Mouse (Mus musculus) left cerebral cortex, postnatal 25 days (tissue): ENCODE results near the gene Ncln. TPM values are rescaled to one million over a fixed set of nuclear protein-coding genes. Genes with fewer than 3 reads are reported as not detected.

Source experiments
- DNase-seq, 2 experiments: peaks; one replicate each; pipeline ENCODE4 v3.0.0; 2022; ENCODE audit warnings: low spot score in 2 of 2, mixed read lengths in 1 of 2
- intact Hi-C: fragments of 180-260 bp; cut with DNase I; formaldehyde crosslinking; loops from one replicate; pipeline ENCODE4 v1.15.1; 2025
- total RNA-seq, 2 experiments: library from RNA; stranded (reverse); gene quantifications; 2 replicates each; pipeline ENCODE4 v1.2.3; 2021

The Ncln gene
- total RNA-seq: 10 to 100 TPM; 76.4 to 77.0 TPM

DNA sequence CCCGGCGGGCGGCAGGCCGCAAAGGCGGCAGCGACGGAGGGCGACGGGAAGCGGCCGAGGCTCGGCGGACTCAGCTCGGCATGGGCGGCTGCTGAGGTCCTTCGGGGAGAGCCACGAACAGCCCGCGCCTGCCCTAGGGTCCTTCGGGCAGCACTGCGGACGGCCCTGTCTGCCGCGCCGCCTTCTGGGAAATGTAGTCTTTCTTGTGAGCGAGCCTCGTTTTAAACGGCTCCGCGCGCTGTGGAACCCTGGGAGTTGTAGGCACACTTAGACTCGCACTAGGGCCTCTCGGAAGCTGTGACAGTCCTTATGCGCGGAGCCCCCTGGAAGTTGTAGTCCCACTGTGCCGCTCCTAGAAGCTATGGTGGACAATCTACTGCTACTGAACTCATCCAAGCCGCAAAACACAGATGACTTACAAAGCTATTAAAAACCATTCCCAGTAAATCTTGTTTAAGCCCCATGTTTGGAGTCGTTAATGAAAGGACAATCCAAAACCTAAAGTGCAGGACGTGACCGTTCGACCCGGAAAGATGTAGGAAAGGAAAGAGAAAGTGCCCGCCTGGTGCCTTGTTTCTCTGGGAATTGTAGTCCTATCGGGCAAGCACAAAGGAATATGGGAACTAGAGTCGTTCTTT is at the start of gene Ncln:
Gene Ncln, minus strand, starts transcription at position 129 of the 638 bp plus-strand sequence.
- peak; percentile 99 to 100 for DNase-seq
- intact Hi-C loops: no loop called here

DNA sequence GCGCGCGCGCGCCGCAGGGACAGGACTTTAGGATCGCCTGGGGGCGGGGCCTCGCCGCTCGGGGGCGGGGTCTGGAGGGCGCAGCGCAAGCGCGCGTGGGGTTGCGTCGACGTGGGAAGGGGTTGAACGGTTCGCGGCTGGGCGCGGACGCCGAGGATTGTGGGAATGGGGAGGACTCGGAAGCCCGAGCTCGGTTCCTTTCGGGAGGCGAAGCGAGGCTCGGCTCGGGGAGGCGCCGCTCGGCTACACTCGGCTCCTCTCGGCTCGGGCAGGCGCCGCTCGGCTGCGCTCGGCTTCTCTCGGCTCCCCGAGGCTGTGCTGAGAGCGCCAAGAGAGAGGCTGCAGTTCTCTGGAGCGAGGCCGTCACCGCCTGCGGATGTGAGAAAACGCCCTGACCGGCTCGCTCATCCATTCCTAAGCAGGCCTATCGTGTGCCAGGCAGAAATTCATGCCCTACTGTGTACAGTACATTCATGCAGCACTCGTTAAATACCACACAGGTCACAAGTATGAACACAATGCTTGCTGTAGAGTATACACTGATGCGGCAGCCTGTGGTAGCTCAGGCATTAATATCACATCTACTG is 49.1 kb upstream of the Ncln start, which contains the start of gene Gna11:
Gene Gna11, minus strand, starts transcription at position 30 of the 587 bp plus-strand sequence.
- DNase-seq: peak; percentile 99
- intact Hi-C loops: no loop called here

DNA sequence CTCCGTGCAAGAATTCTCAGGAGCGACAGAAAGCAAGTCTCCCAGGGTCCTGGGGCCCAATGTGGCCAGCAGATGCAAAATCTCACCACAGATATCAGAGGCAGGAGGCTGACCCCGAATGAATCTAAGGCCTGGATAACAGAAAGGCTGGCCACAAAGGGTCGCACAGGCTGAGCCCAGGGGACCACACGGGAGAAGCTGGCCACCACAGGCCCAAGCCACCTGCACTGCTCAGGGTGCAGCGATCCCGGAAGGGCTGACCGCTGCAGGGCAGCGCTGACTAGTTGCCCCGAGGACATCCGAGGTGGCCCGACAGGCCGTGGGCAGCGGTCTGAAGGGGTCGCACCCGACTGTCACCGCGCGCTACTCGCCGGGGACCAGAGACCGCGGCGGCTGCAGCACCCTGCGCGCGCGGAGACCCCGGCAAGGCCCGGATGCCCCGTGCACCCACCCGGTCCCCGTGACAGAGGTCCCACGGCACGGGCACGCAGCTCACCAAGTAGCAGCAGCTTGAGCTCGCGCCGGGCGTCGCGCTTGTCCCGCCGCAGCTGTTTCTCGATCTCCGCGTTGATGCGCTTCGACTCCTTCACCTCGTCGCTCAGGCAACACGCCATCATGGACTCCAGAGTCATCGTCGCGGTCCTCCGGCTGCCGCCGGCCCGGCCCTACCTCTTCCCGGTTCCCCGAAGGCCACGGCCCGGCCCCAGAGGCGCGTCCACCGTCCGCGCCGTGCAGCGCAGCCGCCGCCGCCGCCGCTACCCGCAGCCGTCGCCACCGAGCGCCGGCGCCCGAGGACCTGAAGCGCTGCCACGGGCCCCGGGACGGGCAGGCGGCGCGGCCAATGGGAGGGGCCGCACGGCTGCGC is 48.3 kb upstream of the Ncln start:
- intact Hi-C loops: no loop called here
- DNase-seq: no peak

DNA sequence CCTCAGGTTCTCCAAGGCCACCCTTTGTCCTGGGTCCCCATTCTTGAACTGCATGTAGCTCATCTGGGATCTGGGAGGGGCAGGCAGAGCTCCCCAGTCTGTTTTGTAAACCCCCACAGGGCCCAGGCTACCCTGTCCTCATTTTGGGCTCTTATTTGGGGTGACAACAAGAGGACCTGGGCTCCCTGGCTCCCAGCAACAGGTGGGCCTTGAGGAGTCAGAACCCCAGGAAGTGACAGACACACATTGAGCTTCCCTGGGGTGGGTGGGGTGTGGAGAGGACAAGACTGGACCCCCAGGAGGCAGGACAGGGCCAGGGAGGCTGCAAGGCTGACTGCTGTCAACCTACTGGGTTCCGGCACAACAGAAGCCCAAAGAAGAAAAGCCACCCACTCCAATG is 47.4 kb upstream of the Ncln start:
- intact Hi-C loops: no loop called here

DNA sequence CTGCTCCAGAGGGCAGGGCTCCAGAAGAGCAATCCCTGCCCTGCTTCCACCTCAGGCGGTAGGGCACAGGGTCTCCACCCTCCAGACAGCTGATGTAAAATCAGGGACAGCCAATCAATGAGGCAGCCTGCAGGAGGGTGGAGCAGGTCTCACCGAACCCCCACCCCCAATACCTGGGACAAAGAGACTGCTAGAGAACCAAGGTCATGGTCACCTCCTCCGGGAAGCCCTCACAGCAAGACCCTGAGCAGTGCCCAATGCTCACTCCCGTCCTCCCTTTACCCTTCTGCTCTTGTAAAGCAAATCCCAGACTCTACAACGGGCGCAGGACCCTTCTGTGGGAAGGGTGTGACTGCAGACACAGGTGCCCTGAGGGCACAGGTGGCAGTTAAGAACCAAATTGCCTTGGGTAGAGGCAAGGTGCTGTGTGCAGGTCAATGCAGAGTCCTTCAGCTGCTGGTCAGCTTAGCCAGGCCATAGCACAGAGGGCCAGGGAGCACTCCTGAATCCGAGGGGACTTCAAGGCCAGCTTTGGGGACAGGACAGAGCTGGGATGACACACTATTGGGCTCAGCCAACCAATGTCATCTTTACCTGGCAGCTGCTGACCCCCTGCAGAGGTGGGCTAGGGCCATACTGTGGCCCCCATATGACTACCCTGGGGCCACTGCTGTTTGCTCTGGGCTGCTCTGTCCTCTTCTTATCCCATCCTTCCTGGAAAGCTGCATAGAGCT is 46.7 kb upstream of the Ncln start:
- DNase-seq: no peak
- intact Hi-C loops: no loop called here

More for the DNA sequence above, 47.4 kb upstream of the Ncln start:
- DNase-seq: no peak

DNA sequence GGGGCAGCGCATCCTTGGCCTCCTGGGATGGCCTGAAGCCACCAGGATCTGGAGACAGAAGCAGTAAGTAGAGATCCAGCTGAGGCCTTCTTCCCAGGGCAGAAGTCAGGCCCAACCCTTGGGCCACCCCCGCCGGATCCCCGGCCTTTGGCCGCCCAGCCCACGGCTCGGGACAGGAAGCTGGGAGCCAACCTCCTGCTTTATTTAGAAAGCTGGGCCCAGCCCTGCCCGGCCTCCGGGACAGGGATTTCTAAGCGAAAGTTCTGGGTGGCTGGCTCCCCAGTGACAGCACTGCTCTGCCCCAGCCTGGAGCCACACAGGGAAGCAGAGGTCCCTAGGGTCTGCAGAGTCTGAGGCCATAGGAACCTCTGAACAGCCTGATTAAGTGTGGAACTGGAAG is 45.6 kb upstream of the Ncln start:
- no peak for DNase-seq
- intact Hi-C loops: no loop called here

DNA sequence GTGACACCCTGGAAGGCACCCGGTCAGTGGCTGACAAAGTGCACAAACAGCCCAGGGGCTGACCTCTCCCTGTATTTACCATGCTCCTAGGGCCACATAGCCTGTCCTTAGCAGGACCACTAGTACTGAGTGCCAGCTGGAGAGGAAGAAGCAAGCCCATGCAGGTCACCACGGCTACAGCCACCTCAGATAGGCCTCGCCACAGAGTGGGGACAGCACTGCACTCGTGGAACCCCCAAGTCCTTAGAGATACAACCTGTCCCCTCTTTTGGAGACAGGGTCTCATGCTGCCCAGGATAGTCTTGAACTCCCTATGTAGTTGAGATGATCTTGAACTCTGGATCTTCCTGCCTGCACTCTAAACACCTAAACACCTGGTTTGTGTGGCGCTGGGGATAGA is 45.2 kb upstream of the Ncln start:
- intact Hi-C loops: no loop called here

DNA sequence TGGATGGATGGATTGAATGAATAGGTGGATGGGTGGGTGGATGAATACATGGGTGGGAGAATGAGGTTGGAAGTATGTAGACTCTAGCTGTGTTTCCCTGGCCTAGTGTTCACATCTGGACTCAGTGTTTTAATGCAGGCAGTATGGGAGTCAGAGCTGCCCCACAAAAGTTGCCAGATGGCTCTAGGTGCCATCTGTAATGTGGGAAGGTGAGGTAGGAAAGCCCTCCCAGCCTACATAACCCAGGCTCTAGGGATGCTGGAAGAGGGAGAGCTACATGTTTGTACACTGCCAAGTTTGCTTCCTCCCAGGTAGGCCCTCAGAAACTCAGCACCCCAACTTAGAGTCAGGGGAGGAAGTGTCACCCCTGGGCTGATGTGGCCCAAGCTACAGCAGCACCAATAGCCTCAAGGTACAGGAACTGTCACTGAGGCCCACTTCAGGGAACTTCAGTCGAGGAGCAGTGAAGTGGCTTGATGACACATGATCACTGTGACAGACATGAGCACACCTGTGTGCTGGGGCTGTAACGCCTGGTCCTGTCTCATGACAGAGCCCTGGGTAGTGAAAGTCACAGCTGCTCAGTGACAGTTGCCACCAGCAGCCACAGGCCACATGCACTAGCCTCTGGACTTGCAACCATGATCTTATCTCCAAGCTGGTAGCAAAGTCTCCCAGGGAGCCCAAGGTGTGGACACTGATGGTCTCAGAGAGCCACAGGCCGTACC is 42.3 kb upstream of the Ncln start:
- intact Hi-C loops: no loop called here

More for the DNA sequence above, 45.2 kb upstream of the Ncln start:
- no peak for DNase-seq

DNA sequence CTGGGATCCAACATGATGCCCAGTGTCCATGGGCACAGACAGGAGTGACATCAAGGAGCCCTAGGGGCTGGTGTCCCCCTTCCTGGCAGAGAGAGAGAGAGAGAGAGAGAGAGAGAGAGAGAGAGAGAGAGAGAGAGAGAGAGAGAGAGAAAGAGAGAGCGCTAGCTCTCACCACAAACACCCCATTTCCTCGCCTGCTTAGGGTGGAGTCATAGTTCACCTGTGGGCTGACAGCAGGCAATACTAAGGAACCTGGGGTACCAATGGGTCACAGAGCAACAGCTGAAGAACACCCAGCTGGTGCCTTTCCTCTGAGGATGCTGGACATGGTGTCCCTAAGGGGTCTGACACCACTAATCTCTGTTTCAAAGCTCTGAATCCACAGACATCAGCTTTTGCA is 41.2 kb upstream of the Ncln start:
- intact Hi-C loops: no loop called here
- no peak for DNase-seq

More for the DNA sequence above, 42.3 kb upstream of the Ncln start:
- peak in 1 of 2 experiments; percentile 67 for DNase-seq

DNA sequence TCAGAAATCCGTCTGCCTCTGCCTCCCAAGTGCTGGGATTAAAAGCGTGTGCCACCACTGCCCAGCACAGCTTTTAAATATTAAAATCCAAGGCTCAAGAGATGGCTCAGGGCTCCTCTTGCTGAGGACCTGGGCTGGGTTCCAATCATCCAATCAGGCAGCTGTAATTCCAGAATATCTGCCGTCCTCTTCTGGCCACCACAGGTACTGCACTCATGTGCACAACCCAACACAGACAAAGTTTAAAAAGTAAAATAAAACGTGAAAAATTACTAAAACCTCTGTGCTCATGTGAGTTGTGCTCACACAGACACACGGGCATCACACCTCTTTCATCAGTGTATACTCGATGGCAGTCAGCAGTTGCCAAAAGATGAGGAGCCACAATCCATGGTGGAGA is 40.5 kb upstream of the Ncln start:
- no peak for DNase-seq
- intact Hi-C loops: no loop called here

DNA sequence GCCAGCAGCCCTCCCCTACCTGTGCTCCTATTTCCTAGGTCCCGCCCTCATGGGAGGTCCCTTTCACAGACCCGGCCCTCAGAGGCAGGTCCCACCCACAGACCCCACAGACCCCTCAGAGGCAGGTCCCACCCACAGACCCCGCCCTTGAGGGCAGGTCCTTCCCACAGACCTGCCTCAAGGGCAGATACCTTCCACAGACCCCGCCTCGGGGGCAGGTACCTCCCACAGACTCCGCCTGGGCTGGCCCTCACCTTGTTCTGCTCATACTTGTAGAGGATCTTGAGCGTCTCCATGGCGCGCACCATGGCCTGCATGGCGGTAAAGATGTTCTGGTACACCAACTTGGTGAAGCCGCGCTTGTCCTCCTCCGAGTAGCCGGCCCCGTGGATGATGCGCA is 38.6 kb upstream of the Ncln start:
- DNase-seq: no peak
- intact Hi-C loops: no loop called here

DNA sequence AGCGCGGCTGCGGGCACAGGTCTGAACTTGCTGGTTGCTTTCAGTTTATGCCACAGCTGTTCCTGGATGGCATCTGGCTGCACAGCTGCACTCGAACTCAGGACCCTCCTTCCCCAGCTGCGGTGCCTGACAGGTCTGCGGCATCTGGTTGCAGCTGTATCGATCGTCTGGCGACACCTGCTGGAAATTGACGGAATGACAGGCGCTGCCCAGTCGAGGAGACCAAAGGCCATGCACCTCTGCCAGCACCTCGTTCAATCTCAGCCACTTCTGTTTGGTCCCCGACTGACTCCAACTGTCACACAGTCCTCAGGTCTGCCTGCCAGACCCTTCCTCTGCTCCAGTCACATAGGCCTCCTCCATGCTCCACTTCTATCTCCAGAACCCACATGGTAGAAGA is 30.6 kb upstream of the Ncln start:
- peak; percentile 59 to 65 for DNase-seq

DNA sequence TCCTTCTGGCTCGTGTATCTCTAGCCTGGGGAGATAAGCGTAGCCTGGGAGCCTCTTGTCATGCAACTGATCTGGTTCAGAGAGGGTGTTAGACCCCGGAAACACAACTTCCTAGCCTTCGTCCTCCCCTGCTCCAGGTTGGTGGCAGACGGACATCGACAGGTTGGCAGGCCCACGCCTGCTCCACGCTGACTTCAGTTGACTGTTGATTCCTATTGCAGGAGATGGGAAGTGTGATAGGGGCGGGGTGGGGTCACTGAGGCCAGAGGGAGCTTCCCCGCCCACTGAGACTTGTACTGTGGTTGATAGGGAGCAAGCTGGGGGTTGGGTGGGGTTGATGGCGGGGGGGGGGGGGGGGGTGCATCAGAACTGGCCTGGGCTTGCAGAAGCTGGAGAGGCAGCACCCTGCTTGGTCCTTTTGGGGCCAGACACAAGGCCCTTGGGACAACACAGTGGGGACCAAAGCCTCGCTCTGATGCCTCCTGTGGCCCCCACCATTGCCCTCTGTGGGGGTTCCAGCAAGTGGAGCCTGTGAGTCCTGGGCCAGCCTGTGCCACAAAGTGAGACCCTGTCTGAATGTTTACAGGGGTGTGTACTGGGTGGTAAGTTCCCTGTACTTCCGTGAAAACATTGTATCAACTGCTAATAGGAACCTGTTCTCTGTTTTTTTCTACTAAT is 29.0 kb upstream of the Ncln start:
- intact Hi-C loops: no loop called here

More for the DNA sequence above, 30.6 kb upstream of the Ncln start:
- intact Hi-C loops: loop anchor here (1.0 kb wide), 1 partner anchor 24 kb away; no protein-coding TSS in a partner anchor

DNA sequence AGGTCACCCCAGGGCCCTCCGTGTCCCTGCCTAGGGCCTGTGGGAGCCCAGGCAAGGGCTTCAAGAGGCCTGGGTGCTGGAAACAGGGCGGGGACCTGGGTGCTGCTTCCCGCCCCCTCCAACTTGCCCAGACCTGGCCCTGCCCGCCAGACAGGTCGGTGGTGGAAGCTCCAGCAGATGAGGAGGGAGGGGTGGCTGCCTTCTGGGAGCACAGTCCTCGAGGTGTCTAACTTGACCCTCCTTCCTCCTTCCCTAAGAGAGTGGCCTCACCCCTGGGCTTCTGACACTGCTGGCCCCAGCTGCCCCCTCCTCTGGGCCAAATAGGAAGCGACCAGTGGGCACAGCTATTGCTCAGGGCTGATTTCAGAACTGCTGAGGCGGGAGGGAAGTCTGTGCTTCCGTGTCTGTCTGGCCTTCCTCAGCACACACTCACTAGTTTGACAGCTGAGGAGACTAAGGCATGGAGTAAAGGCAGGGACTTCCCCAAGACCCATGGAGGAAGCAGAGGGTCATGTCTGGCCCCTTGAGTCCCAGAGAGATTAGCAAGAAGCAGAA is 27.9 kb upstream of the Ncln start, which contains the start of gene Gna15:
Gene Gna15, minus strand, starts transcription at position 175 of the 555 bp plus-strand sequence.
- DNase-seq: peak in 1 of 2 experiments; percentile 56

More for the DNA sequence above, 29.0 kb upstream of the Ncln start:
- DNase-seq: no peak

DNA sequence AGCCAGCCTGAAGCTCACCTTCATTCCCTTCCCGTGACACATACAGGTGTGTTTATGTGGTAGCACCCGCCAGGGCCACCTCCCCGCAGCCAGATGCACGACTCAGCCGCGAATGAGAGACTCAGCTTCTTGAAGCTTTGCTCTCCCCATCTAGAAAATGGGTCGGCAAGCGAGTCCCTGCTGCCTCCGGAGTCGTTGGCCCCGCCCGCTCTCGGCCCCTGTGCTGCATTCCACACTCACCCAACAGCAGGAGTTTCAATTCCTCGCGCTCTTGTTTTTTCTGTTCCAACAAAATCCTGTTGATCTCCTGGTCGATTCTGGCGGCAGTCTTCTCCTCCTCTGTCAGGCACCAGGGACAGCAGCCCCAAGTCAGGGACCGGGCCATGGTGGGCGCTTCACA is 27.4 kb upstream of the Ncln start:
- intact Hi-C loops: no loop called here
- DNase-seq: no peak

More for the DNA sequence above, 27.9 kb upstream of the Ncln start, which contains the start of gene Gna15:
- intact Hi-C loops: no loop called here

DNA sequence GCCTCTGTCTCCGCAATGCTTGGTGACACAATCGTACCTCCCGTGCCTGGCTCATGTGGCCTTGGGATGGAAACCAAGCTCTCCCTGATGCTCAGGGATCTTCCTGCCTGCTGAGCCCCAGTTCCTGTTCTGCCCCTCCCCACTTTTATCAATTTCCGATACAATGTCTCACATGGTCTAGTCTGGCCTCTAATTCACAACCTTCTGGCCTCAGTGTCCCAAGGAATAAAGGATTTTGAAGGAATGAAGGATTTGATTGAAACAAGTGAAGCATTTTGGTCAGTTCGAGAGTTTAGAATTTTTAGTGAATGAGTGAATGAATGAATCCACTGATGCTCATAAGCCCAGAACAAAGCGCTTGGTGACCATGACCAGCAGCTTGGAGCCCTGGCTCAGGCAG is 26.9 kb upstream of the Ncln start:
- DNase-seq: no peak
- intact Hi-C loops: no loop called here

DNA sequence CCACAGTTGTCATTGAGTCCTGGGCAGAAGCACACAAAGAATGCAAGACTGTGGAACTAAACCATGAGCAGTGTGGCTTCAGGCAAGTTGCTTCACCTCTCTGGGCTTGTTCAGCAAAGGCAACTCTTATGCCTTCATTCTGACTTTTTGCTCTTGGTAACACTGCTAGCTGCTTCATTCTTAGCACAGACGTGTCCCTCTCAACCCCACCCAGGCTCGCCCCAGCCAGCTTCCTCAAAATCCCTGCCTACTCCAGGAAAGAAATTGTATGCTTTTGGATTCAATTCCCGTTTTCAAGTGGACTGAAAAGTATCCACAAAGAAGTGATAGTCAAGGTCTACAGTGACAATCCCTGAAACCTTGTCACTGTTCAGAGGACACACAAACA is 23.8 kb upstream of the Ncln start:
- intact Hi-C loops: no loop called here
- DNase-seq: no peak
